Mouse (Mus musculus) hindbrain, embryonic 14.5 days (tissue): ENCODE results near the gene Tspan4. TPM values are rescaled to one million over a fixed set of nuclear protein-coding genes. Genes with fewer than 3 reads are reported as not detected.

ENCODE experiments used
- ATAC-seq: fragments of 200-750 bp; cut with Nextera tagmentation; 2 replicates; pipeline ENCODE4 v1.8.0; 2017; ENCODE audit warnings: moderate number of reproducible peaks, mild to moderate bottlenecking, moderate TSS enrichment, moderate library complexity; ENCODE audit not compliant: low FRiP score
- DNase-seq: peaks from one replicate; pipeline ENCODE4 v3.0.0-alpha.2; 2015; ENCODE audit warnings: low spot score
- H3K27ac ChIP-seq: fragments of 300-500 bp; sonication (generic); 2 replicates; pipeline ENCODE4 v1.5.1; 2014; ENCODE audit warnings: mild to moderate bottlenecking, moderate library complexity
- H3K27me3 ChIP-seq: fragments of 300-500 bp; sonication (generic); 2 replicates; pipeline ENCODE4 v1.6.1; 2014; ENCODE audit warnings: mild to moderate bottlenecking, low read length, mixed read lengths; ENCODE audit not compliant: control insufficient read depth, insufficient read depth
- H3K36me3 ChIP-seq: fragments of 300-500 bp; sonication (generic); replicated peaks from 2 replicates; pipeline ENCODE4 v1.6.1; 2014; ENCODE audit not compliant: control insufficient read depth, insufficient read depth
- H3K4me1 ChIP-seq: fragments of 300-500 bp; sonication (generic); replicated peaks from 2 replicates; pipeline ENCODE4 v1.6.1; 2014; ENCODE audit warnings: antibody characterized with exemption, low read length, mixed read lengths; ENCODE audit not compliant: control insufficient read depth, insufficient read depth
- H3K4me2 ChIP-seq: fragments of 300-500 bp; sonication (generic); replicated peaks from 2 replicates; pipeline ENCODE4 v1.6.1; 2014; ENCODE audit warnings: mild to moderate bottlenecking, moderate library complexity
- H3K4me3 ChIP-seq: fragments of 300-500 bp; sonication (generic); replicated peaks from 2 replicates; pipeline ENCODE4 v1.5.1; 2014; ENCODE audit warnings: mild to moderate bottlenecking, low read length
- H3K9ac ChIP-seq: fragments of 300-500 bp; sonication (generic); 2 replicates; pipeline ENCODE4 v1.6.1; 2014
- H3K9me3 ChIP-seq: fragments of 300-500 bp; sonication (generic); 2 replicates; pipeline ENCODE4 v1.6.1; 2016; ENCODE audit warnings: low read length; ENCODE audit not compliant: control insufficient read depth
- WGBS: fragments of 180-500 bp; shearing (Covaris S2); extraction: QIAGEN DNeasy Blood & Tissue Kit; methylation state at CpG from one replicate; pipeline ENCODE4 v1.1.7; 2014; 5-methylcytosine and 5-hydroxymethylcytosine counted together
- polyA plus RNA-seq: library from polyadenylated mRNA; unstranded; fragments of >200 nt; fragmentation: Nextera tagmentation; extraction: Ambion mirVana; gene quantifications from 2 replicates; pipeline ENCODE4 v1.2.1, GENCODE M21; 2014

Tspan4 gene
- polyA plus RNA-seq, 1 experiment from 2014 or later, result 61.0 TPM

DNA sequence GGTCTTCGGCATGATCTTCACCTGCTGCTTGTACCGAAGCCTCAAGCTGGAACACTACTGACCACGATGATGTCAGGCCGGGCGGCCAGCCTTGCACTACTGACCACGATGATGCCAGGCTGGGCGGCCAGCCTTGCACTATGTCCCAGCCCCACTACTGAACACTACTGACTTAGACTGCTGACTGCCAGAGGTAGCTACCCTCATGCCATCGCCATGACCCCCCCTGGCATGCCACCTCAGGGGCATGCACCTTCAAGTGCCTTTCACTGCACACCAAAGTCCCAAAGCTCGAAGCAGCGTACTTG, 4.4 kb upstream of the Tspan4 start:
- H3K4me3 ChIP-seq, result no peak overlapping the region
- H3K9ac ChIP-seq, result no peak overlapping the region
- H3K9me3 ChIP-seq, result no peaks in the 10 kb centered on the region
- ATAC-seq, result no peak
- WGBS, result 94% methylated on average over 10 of the region's 10 CpGs
- no peak for DNase-seq
- peaks cover 41% of the 10 kb centered on the region for H3K4me1 ChIP-seq
- peaks cover 14% of the 10 kb centered on the region for H3K27me3 ChIP-seq
- H3K27ac ChIP-seq, result no peak overlapping the region
- H3K4me2 ChIP-seq, result no peak overlapping the region
- H3K36me3 ChIP-seq, result peaks cover 31% of the 10 kb centered on the region

DNA sequence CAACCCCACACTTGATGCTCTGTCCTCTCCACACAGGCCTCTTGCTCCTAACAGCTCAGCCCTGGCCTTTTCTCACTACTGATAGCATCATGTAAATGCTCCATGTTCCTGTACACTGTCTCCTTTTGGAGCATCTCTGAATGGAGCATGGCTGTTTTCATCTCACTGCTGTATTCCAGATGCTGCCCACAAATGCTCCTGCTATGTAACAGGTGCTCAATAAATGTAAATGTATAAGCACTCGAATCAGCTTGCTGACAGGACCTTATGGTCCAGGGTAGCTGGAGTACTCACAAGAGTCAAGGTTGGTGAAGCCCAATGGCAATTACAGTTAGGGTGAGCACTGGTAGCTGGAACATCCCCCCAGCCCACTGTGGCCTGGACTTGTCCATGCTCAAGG, 3.8 kb upstream of the Tspan4 start:
- Histone ChIP-seq H3K27me3 (peaks cover 14% of the 10 kb centered on the region; the same call in 1 of the 2 replicates), H3K9ac (no peak overlapping the region), H3K9me3 (no peaks in the 10 kb centered on the region), H3K4me3 (no peak overlapping the region), H3K4me1 (peaks cover 48% of the 10 kb centered on the region), H3K36me3 (peaks cover 31% of the 10 kb centered on the region), H3K4me2 (no peak overlapping the region), H3K27ac (no peak overlapping the region)
- ATAC-seq (no peak), DNase-seq (no peak)
- WGBS, result 86% methylated on average over 1 of the region's 1 CpGs

- ATAC-seq (no peak), DNase-seq (no peak)
- H3K9me3 ChIP-seq, result no peaks in the 10 kb centered on the region
- 82% methylated on average over 6 of the region's 6 CpGs for WGBS
- peaks cover 43% of the 10 kb centered on the region for H3K4me1 ChIP-seq
- H3K9ac ChIP-seq, result no peak overlapping the region
- peaks cover 31% of the 10 kb centered on the region for H3K36me3 ChIP-seq
- H3K27ac ChIP-seq, result no peak overlapping the region
- H3K4me2 ChIP-seq, result no peak overlapping the region
- 0 out of 2 replicates have a peak, but pooled peaks cover 7% of the 10 kb centered on the region for H3K27me3 ChIP-seq
- no peak overlapping the region for H3K4me3 ChIP-seq
Measured at GRCm38 (mm10) chr7:141472226-141472625, 2.8 kb upstream of the Tspan4 start.

DNA sequence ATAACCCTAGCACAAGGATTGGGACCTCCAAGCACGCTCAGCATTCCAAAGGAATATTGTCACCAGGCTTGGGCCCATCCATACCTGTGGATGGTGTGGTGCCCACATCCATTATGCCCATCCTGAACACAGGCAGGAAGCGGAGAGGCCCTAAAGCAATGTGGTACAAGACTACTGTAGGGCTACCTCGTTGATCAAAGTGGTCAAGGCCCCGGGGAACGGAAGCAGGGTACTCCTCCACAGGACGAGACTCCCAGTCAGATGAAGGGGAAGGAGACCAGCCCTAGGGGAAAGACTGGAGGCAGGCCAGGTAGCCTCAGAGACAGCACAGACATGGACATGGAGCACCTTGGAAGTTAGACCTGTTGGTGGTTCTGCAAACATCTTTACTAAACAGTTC, 2.3 kb upstream of the Tspan4 start:
- 0 out of 2 replicates have a peak, but pooled peaks cover 7% of the 10 kb centered on the region for H3K27me3 ChIP-seq
- H3K27ac ChIP-seq, result no peak overlapping the region
- H3K9ac ChIP-seq, result no peak overlapping the region
- 90% methylated on average over 6 of the region's 6 CpGs for WGBS
- H3K36me3 ChIP-seq, result peaks cover 31% of the 10 kb centered on the region
- no peak overlapping the region for H3K4me2 ChIP-seq
- ATAC-seq (no peak), DNase-seq (no peak)
- no peak overlapping the region for H3K4me3 ChIP-seq
- peaks cover 43% of the 10 kb centered on the region for H3K4me1 ChIP-seq
- H3K9me3 ChIP-seq, result no peaks in the 10 kb centered on the region

DNA sequence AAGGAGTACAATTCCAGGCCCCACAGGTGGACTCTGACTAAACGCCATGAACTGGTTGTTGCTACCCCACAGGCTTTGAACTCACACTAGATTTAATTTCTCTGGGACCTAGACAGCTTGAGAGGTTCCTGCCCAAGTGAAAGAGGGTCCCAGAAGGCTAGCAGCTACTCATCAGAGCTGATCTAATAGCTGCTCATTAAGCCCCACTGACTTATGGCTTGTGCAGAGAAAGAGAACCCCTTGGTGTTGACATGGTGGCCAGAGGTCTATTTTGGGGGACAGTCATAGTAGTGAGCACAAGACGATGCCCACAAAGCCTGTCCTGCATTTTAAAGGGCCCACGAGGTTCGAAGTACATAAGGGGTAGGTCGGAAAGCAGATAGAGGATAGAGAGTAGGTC, 880 bp upstream of the Tspan4 start:
- H3K27me3 ChIP-seq, result 0 out of 2 replicates have a peak, but pooled peaks cover 7% of the 10 kb centered on the region
- peaks cover 31% of the 10 kb centered on the region for H3K36me3 ChIP-seq
- ATAC-seq (no peak), DNase-seq (no peak)
- H3K4me2 ChIP-seq, result peak overlapping the region; percentile 63
- 12% methylated on average over 5 of the region's 5 CpGs for WGBS
- H3K27ac ChIP-seq, result no peak overlapping the region
- peak overlapping the region; percentile 69 for H3K4me3 ChIP-seq
- peak overlapping the region; percentile 94 for H3K9ac ChIP-seq
- H3K9me3 ChIP-seq, result no peaks in the 10 kb centered on the region
- H3K4me1 ChIP-seq, result peaks cover 30% of the 10 kb centered on the region

- Histone ChIP-seq H3K4me3 (peak overlapping the region; percentile 69), H3K36me3 (peaks cover 20% of the 10 kb centered on the region), H3K27me3 (0 out of 2 replicates have a peak, but pooled peaks cover 7% of the 10 kb centered on the region), H3K9ac (peak overlapping the region; percentile 94), H3K4me2 (peak overlapping the region; percentile 63), H3K4me1 (peaks cover 20% of the 10 kb centered on the region), H3K9me3 (no peaks in the 10 kb centered on the region), H3K27ac (peak overlapping the region; percentile 47; the same call in 1 of the 2 replicates)
- DNase-seq (no peak), ATAC-seq (no peak)
- 2% methylated on average over 12 of the region's 12 CpGs for WGBS
Measured at GRCm38 (mm10) chr7:141475805-141476158, 742 bp downstream of the Tspan4 start.

DNA sequence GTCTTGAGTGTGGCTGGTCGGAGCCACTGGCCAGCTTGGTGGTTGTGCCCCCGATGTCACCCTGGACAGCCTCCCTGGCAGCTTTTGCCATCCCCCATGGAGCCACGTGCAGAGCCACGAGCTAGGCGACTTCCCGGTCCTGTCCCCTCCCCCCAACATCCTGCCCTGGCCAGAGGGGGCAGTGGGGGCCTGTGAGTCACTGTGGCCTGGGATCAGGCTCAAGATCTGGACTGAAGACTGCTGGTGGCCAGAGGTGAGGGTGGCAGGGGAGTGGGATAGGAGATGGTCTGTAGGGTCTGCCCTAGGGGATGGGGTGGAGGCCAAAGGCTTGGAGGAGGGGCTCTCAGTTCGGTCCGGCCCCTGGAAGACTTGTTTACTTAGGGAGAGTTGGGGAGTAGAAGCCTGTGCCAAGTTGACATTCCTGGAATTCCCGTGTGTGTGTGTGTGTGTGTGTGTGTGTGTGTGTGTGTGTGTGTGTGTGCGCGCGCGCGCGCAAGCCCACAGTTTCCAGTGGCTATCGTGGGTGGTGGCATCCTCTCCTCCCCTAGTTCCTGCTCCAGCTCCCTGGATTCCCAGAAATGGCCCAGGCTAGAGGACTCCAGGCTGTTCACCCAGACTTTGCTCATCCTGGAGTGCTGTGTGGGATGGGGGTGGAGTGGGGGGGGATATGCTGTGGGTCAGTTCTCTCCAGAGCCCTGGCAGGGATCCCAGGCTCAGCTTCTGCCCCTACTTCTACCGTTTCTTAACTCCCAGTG, 1.4 kb downstream of the Tspan4 start:
- Histone ChIP-seq H3K4me3 (peak overlapping the region; percentile 69), H3K4me2 (peak overlapping the region; percentile 63), H3K4me1 (peaks cover 20% of the 10 kb centered on the region), H3K27ac (peak overlapping the region; percentile 47; the same call in 1 of the 2 replicates), H3K27me3 (0 out of 2 replicates have a peak, but pooled peaks cover 7% of the 10 kb centered on the region), H3K36me3 (peaks cover 14% of the 10 kb centered on the region), H3K9ac (no peak overlapping the region), H3K9me3 (no peaks in the 10 kb centered on the region)
- no peak for ATAC-seq
- DNase-seq, result peak; percentile 31
- WGBS, result 8% methylated on average over 17 of the region's 17 CpGs

DNA sequence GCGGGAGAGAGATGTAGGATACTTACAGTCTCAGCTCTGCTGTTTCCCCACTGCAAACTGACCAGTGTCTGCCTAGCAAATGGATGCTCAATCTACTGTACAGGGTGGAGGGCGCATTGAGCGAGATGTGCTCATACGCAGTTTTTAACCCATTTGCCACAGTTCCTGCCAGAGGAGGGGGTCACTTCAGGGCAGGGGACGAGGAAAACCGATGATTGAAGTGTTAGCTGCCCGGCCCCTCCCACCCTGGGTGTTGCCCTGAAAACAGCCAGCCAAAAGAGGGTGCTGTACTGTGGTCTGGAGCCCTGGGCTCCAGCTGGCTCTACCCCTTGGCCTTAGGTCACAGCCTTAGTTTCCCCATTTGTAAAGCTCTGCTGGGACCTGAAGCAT, 1.9 kb downstream of the Tspan4 start:
- Histone ChIP-seq H3K4me2 (peak overlapping the region; percentile 63), H3K4me1 (peaks cover 20% of the 10 kb centered on the region), H3K9ac (no peak overlapping the region), H3K27me3 (0 out of 2 replicates have a peak, but pooled peaks cover 7% of the 10 kb centered on the region), H3K9me3 (no peaks in the 10 kb centered on the region), H3K4me3 (no peak overlapping the region), H3K27ac (peak overlapping the region; percentile 41; the same call in 1 of the 2 replicates), H3K36me3 (peaks cover 9% of the 10 kb centered on the region)
- DNase-seq, result no peak
- ATAC-seq, result no peak
- 28% methylated on average over 7 of the region's 7 CpGs for WGBS

DNA sequence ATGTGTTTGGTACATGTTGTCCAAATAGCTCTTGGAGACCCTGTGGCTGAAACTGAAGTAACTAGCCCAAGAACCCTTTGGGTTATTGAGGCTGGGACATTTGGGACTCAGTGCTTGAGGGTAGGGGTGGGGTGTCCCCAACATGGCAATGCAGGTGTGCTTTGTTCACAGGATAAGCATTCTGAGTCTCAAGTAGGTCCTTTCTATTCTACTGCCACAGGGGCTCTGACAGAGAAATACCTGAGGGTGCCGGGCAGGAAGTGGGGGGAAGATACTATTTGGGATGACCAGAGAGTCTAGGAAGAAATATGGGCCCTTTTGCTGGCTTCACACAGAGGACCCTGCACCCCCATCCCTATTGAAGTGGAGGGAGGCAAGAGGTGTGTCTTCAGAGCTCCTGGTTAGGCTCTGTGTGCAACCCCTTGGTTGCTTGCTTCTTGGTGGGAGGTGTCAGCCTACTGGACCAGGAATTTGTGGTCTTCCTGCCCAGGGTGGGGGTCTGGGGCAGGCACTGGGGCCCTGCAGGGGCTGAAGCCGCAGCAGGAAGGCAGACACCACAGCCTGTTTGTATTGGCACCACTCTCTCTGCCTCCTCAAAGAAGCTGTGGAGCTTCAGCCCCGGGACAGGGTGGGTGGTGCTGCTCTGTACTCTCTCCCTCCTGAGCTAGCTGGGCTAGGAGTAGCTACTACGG, 2.7 kb downstream of the Tspan4 start:
- Histone ChIP-seq H3K27me3 (0 out of 2 replicates have a peak, but pooled peaks cover 9% of the 10 kb centered on the region), H3K4me1 (peaks cover 26% of the 10 kb centered on the region), H3K9me3 (no peaks in the 10 kb centered on the region), H3K36me3 (peaks cover 1% of the 10 kb centered on the region), H3K27ac (0 out of 2 replicates have a peak overlapping the region, but pooled peaks have one; percentile 41), H3K9ac (no peak overlapping the region), H3K4me3 (no peak overlapping the region), H3K4me2 (peak overlapping the region; percentile 63)
- no peak for ATAC-seq
- no peak for DNase-seq
- WGBS, result 62% methylated on average over 4 of the region's 4 CpGs
